Mouse (Mus musculus): ENCODE measurements at regions not wholly inside any gene's neighbourhood (a gene's known extent, or its start where the extent isn't known, plus 50 kb on each side); places are given as distances from the start of the nearest gene placed in this dataset.

GRCm38 (mm10) chr1:159989561-159989960 lies 54.6 kb upstream of the 4930523C07Rik start:
- peak; percentile 85 for ATAC-seq (replicated peaks; ENCODE audit: poor library complexity)

DNA sequence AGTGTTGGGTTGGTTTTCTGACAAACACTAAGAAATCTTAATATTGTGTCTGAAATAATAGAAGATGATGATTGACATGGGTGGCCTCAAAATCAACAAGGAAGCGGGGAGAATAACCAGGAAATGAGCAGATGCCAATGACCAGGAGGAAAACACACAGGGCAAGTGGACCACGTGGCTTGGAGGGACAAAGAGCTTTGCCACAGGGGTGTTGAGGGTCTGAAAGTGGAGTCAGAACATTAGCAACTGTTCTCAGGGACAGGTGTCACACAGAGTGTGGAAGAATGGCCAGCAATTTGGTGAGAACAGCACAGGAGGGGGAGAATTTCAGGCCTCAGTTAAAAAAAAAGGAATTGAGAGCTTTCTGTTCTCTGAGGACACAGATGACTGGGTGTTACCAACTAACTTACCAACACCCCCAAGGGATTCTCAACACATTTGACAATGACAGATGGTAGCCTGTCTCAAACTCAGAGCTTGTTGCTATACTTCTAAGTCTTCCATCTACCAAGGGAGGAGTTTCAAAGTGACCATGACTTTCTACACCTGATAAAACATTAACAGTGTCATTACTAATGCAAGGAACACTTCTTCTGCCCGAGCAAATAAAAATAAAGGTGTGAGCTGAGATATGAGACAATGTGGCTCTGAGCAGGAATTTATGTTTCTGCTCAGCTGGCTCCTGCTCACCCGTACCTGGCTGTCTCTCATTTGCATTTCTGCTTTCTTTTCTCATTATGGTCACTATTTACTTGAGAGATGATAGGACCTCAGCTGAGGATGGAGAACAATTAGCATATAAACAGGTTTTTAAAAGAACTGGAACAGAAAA lies 52.2 kb upstream of the 4930523C07Rik start:
- ATAC-seq (replicated peaks; ENCODE audit: poor library complexity): no peak
